Mouse (Mus musculus) CH12.LX (cell line): ENCODE data around the gene Eps8. TPM values are rescaled to one million over a fixed set of nuclear protein-coding genes. Genes with fewer than 3 reads are reported as not detected.

ENCODE experiments used
- DNase-seq: peaks from one replicate; pipeline ENCODE4 v3.0.0-alpha.2; 2013; ENCODE audit errors: extremely low read depth
- H3K27ac ChIP-seq: 2 replicates; pipeline ENCODE4 v1.5.1; 2012; ENCODE audit warnings: low read depth, mild to moderate bottlenecking, control low read depth, moderate library complexity; ENCODE audit not compliant: insufficient read depth
- H3K27me3 ChIP-seq: replicated peaks from 2 replicates; pipeline ENCODE3; 2012; ENCODE audit warnings: inconsistent platforms
- H3K36me3 ChIP-seq, 2 experiments: replicated peaks in 1 of 2; 2 replicates each; pipeline versions ENCODE3 to v1.6.1; 2012; ENCODE audit warnings: inconsistent platforms in 1 of 2, low read length in 1 of 2, mild to moderate bottlenecking in 1 of 2, mixed read lengths in 1 of 2, moderate library complexity in 1 of 2; ENCODE audit not compliant: control insufficient read depth in 1 of 2, insufficient read depth in 1 of 2
- H3K4me1 ChIP-seq, 2 experiments: 2 replicates each; pipeline ENCODE4 v1.6.1; 2012; ENCODE audit warnings: inconsistent platforms in 1 of 2, moderate library complexity in 1 of 2; ENCODE audit not compliant: insufficient read depth in 2 of 2, control insufficient read depth in 1 of 2
- H3K4me2 ChIP-seq: 2 replicates; pipeline ENCODE4 v1.6.1; 2012; ENCODE audit warnings: low read depth, mild to moderate bottlenecking, control low read depth; ENCODE audit not compliant: poor library complexity, insufficient read depth, severe bottlenecking
- H3K4me3 ChIP-seq, 3 experiments: fragments of 150-350 bp in 1 of 3; sonication (generic) in 1 of 3; replicated peaks in 1 of 3; 2 replicates each; pipeline versions ENCODE3 to v1.5.1; 2011 to 2012; ENCODE audit warnings: low read depth in 2 of 3, low read length in 2 of 3, mild to moderate bottlenecking in 2 of 3, moderate library complexity in 2 of 3, control low read depth in 1 of 3, improper control_type of control experiment in 1 of 3, inconsistent platforms in 1 of 3, mixed read lengths in 1 of 3; ENCODE audit not compliant: poor library complexity in 1 of 3
- H3K79me2 ChIP-seq: replicated peaks from 2 replicates; pipeline ENCODE4 v1.6.1; 2012; ENCODE audit warnings: mild to moderate bottlenecking, moderate library complexity; ENCODE audit not compliant: control insufficient read depth, poor library complexity, insufficient read depth, severe bottlenecking; ENCODE audit errors: extremely low read depth
- H3K9ac ChIP-seq: 2 replicates; pipeline ENCODE4 v1.6.1; 2012; ENCODE audit warnings: low read depth, mild to moderate bottlenecking, control low read depth, moderate library complexity; ENCODE audit not compliant: insufficient read depth
- H3K9me3 ChIP-seq: replicated peaks from 2 replicates; pipeline ENCODE3; 2012; ENCODE audit warnings: low read length, inconsistent platforms, mixed read lengths
- CHD1 ChIP-seq: IDR thresholded peaks from 2 replicates; pipeline ENCODE4 v1.6.1; 2012; ENCODE audit warnings: low read depth, low read length, improper control_type of control experiment, inconsistent platforms
- HCFC1 ChIP-seq: IDR thresholded peaks from 2 replicates; pipeline ENCODE4 v1.6.1; 2012; ENCODE audit warnings: low read depth, mild to moderate bottlenecking, inconsistent platforms, low read length, improper control_type of control experiment
- JUND ChIP-seq: conservative IDR thresholded peaks from 2 replicates; pipeline ENCODE4 v1.6.1; 2011; ENCODE audit warnings: low read depth, low read length, improper control_type of control experiment
- KAT2A ChIP-seq: IDR thresholded peaks from 2 replicates; pipeline ENCODE4 v1.6.1; 2012; ENCODE audit warnings: low read length, improper control_type of control experiment, inconsistent platforms; ENCODE audit not compliant: insufficient replicate concordance
- MAZ ChIP-seq: IDR thresholded peaks from 2 replicates; pipeline ENCODE4 v1.6.1; 2012; ENCODE audit warnings: low read depth, mild to moderate bottlenecking, inconsistent platforms, low read length, improper control_type of control experiment, moderate library complexity
- MEF2A ChIP-seq: IDR thresholded peaks from 2 replicates; pipeline ENCODE4 v1.6.1; 2014; ENCODE audit warnings: low read depth, mild to moderate bottlenecking, inconsistent platforms, low read length, improper control_type of control experiment, borderline replicate concordance
- MXI1 ChIP-seq: IDR thresholded peaks from 2 replicates; pipeline ENCODE4 v1.6.1; 2011; ENCODE audit warnings: mild to moderate bottlenecking, low read depth, low read length, improper control_type of control experiment
- MYC ChIP-seq: IDR thresholded peaks from 2 replicates; pipeline ENCODE4 v1.6.1; 2011; ENCODE audit warnings: low read depth, mild to moderate bottlenecking, improper control_type of control experiment, low read length
- NELFE ChIP-seq: IDR thresholded peaks from 2 replicates; pipeline ENCODE4 v1.6.1; 2011; ENCODE audit warnings: low read depth, low read length, improper control_type of control experiment
- POLR2A ChIP-seq: IDR thresholded peaks from 2 replicates; pipeline ENCODE4 v1.6.1; 2011; ENCODE audit warnings: low read depth, mild to moderate bottlenecking, improper control_type of control experiment, low read length
- RCOR1 ChIP-seq: conservative IDR thresholded peaks from 2 replicates; pipeline ENCODE4 v1.6.1; 2012; ENCODE audit warnings: low read depth, mild to moderate bottlenecking, inconsistent platforms, low read length, improper control_type of control experiment
- USF2 ChIP-seq: conservative IDR thresholded peaks from 2 replicates; pipeline ENCODE4 v1.6.1; 2011; ENCODE audit warnings: low read depth, low read length, improper control_type of control experiment
- ZC3H11A ChIP-seq: IDR thresholded peaks from 2 replicates; pipeline ENCODE4 v1.6.1; 2012; ENCODE audit warnings: low read depth, mild to moderate bottlenecking, inconsistent platforms, low read length, improper control_type of control experiment
- ZMIZ1 ChIP-seq: IDR thresholded peaks from 2 replicates; pipeline ENCODE4 v1.6.1; 2012; ENCODE audit warnings: low read depth, mild to moderate bottlenecking, inconsistent platforms, low read length, improper control_type of control experiment
- dilution Hi-C: fragments of 300-500 bp; cut with MboI; formaldehyde crosslinking; loops from 2 replicates; pipeline ENCODE4 v1.14.3; 2020; ENCODE audit warnings: low sequenced_read_pairs; ENCODE audit not compliant: extremely low pct_unique_long_range_greater_than_20kb, extremely low pct_ligation_motif_present
- in situ Hi-C: fragments of 300-500 bp; cut with MboI; formaldehyde crosslinking; loops from 3 replicates; pipeline ENCODE4 v1.14.3; 2019; ENCODE audit warnings: low sequenced_read_pairs, low pct_ligation_motif_present, low pct_unique_long_range_greater_than_20kb, mixed read lengths
- polyA plus RNA-seq: library from polyadenylated mRNA; unstranded; fragments of >175 nt; gene quantifications from 2 replicates; pipeline ENCODE4 v1.2.1, GENCODE M21; 2012; ENCODE audit warnings: low read depth; ENCODE audit not compliant: insufficient read length
- total RNA-seq, 2 experiments: library from RNA; depleted of rRNA; stranded (reverse); fragments of 300-350 nt in 1 of 2; fragments of >200 nt in 1 of 2; gene quantifications; 2 replicates each; pipeline ENCODE4 v1.2.3; 2012 to 2014

Eps8 gene
- total and polyA plus RNA-seq, 3 experiments = 2.2 to 7.4 (median 2.2) TPM

DNA sequence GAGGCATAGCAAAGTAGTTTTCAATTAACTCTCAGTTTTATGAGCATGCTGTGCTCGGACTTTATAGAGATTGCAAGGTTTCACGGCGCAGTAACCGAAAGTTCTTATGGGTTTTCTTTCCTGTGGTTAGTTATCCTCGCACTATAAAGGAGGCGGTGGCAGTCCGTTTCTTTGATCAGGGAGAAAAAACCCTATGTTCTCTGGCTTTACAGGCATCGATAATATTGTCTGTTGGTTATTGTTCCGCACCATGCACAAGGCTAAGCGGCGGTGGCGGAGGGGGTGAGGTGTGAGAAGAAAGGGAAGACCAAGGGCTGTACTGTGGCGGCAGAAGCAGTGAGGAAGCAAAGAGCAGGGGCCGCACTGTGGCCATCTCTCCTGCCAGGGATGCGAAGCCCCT, 18.6 kb upstream of the Eps8 start:
- dilution Hi-C loops = no loop called here
- no peaks in the 10 kb centered on the region for H3K79me2 ChIP-seq
- H3K9me3 ChIP-seq = peaks cover 2% of the 10 kb centered on the region
- TF ChIP-seq KAT2A = no peak
- TF ChIP-seq POLR2A = no peak
- TF ChIP-seq MAZ = no peak
- no peak for TF ChIP-seq MYC
- H3K27me3 ChIP-seq = no peaks in the 10 kb centered on the region
- no peak overlapping the region for H3K4me3 ChIP-seq
- DNase-seq = no peak
- H3K36me3 ChIP-seq = no peaks in the 10 kb centered on the region
- in situ Hi-C loops = no loop called here
- no peak overlapping the region for H3K9ac ChIP-seq
- H3K27ac ChIP-seq = no peak overlapping the region
- H3K4me1 ChIP-seq = no peaks in the 10 kb centered on the region
- no peak overlapping the region for H3K4me2 ChIP-seq

- Histone ChIP-seq H3K4me2 (no peak overlapping the region), H3K9ac (no peak overlapping the region), H3K9me3 (no peaks in the 10 kb centered on the region), H3K36me3 (no peaks in the 10 kb centered on the region), H3K4me3 (no peak overlapping the region), H3K27me3 (no peaks in the 10 kb centered on the region), H3K79me2 (no peaks in the 10 kb centered on the region), H3K4me1 (no peaks in the 10 kb centered on the region), H3K27ac (no peak overlapping the region)
- in situ Hi-C loops = no loop called here
- dilution Hi-C loops = no loop called here
- TF ChIP-seq NELFE = no peak
- no peak for TF ChIP-seq CHD1
- TF ChIP-seq, all 38 proteins: peak for 0
- DNase-seq = no peak
Measured at GRCm38 (mm10) chr6:137671561-137671960, 16.9 kb upstream of the Eps8 start.

DNA sequence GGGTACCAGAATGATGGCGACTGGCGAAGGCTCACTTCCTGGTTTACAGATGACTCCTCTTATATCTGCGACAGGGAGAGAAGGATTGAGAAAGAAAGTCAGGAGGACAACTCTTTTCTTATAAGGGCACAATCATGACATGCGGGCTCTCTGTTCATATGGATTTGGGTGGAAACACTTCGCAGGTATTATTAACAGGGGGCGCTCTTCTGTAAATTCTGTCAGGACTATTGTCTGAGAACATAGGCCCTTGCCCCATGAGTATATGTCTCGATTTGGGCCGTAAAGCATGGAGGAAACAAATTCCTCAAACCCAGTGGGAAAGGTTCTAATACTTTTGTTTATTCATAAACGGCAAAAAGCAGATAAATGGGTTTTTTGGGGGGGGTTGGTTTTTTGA, 16.1 kb upstream of the Eps8 start:
- Histone ChIP-seq H3K36me3 (no peaks in the 10 kb centered on the region), H3K27me3 (no peaks in the 10 kb centered on the region), H3K4me3 (no peak overlapping the region), H3K79me2 (no peaks in the 10 kb centered on the region), H3K27ac (no peak overlapping the region), H3K4me2 (no peak overlapping the region), H3K9ac (no peak overlapping the region), H3K4me1 (no peaks in the 10 kb centered on the region), H3K9me3 (no peaks in the 10 kb centered on the region)
- TF ChIP-seq CHD1 (no peak), ZC3H11A (no peak), MXI1 (no peak), ZMIZ1 (no peak), HCFC1 (no peak), JUND (no peak), MEF2A (no peak), RCOR1 (no peak), USF2 (no peak)
- no peak for DNase-seq
- dilution Hi-C loops (no loop called here), in situ Hi-C loops (no loop called here)
